8 mouse cellular contexts compared by ENCODE assay signal in the genomic region with DNA sequence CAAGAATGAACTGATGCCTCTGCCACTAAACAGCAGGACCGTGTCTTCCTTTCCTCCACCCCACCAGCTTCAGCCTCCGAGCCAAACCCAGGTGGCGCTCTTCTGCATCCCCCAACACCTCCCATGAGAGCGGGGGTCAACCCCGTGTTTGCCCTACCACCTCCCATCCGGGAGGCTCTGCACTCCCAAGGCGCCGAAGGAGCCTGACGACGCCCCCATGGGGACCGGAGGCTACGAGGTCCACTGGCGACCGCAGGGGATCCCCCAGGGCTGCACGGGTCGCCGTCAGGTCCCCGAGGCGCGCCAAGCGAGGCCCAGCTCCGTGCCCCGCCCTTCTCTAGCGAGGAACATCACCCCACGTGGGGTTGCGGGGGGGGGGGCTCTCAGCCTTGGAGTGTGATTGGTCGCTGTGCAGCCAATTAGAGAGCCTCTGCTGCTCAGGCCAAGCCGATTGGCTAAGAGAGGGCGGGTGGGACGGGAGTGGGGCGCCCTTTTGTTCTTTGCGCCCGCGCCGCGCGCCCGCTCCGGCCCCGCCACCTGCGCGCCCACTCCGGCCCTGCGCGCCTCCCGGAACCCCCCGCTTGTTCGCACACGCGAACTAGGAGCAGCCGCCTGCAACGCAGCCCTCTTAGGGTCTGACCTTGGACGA. TPM values are rescaled to one million over a fixed set of nuclear protein-coding genes. Genes with fewer than 3 reads are reported as not detected.
DNase-seq lines count a peak whose midpoint lies in the region; ATAC-seq and TF ChIP-seq lines count a peak whose summit lies in the region.

No protein-coding gene starts in this region.

- H3K36me3 ChIP-seq in heart, embryonic 13.5 days: no peaks in the 10 kb centered on the region
- H3K36me3 ChIP-seq in kidney, postnatal 0 days (ENCODE audit: insufficient read depth, low read length): no peaks in the 10 kb centered on the region
- H3K36me3 ChIP-seq in liver, embryonic 13.5 days: no peaks in the 10 kb centered on the region
- no peaks in the 10 kb centered on the region for H3K36me3 ChIP-seq in stomach, embryonic 14.5 days (ENCODE audit: control insufficient read depth, insufficient read depth, low read length)

- peak; percentile 74 for ATAC-seq in erythroid progenitor cell, adult 5-6 weeks (replicated peaks; ENCODE audit: low FRiP score, poor library complexity, severe bottlenecking)
- peak; percentile 89 for ATAC-seq in heart, embryonic 13.5 days (ENCODE audit: extremely low read depth, insufficient number of reproducible peaks, low FRiP score, low TSS enrichment)
- ATAC-seq in kidney, postnatal 0 days (replicated peaks; ENCODE audit: low FRiP score, low read depth): peak; percentile 91
- peak; percentile 81 for ATAC-seq in liver, embryonic 13.5 days (ENCODE audit: low read depth)
- ATAC-seq in stomach, embryonic 14.5 days (ENCODE audit: insufficient number of reproducible peaks, insufficient read depth, low FRiP score, low read depth): peak; percentile 95

- H3K4me2 ChIP-seq in heart, embryonic 13.5 days: peak overlapping the region; percentile 76
- peak overlapping the region; percentile 80 for H3K4me2 ChIP-seq in kidney, postnatal 0 days (ENCODE audit: low read length)
- H3K4me2 ChIP-seq in liver, embryonic 13.5 days: peak overlapping the region; percentile 97
- peak overlapping the region; percentile 79 for H3K4me2 ChIP-seq in stomach, embryonic 14.5 days (replicated peaks; ENCODE audit: low read depth, low read length)

- under 1% methylated on average over 53 of the region's 53 CpGs for WGBS in heart, embryonic 13.5 days
- under 1% methylated on average over 53 of the region's 53 CpGs for WGBS in kidney, postnatal 0 days
- under 1% methylated on average over 52 of the region's 53 CpGs for WGBS in liver, embryonic 13.5 days (ENCODE audit: insufficient replicate concordance)
- WGBS in stomach, embryonic 14.5 days: under 1% methylated on average over 51 of the region's 53 CpGs

- H3K4me1 ChIP-seq in brown adipose tissue, adult 24 weeks (ENCODE audit: control insufficient read depth, insufficient read depth, insufficient read length, low read length): peaks cover 19% of the 10 kb centered on the region
- H3K4me1 ChIP-seq in heart, embryonic 13.5 days: peaks cover 67% of the 10 kb centered on the region
- H3K4me1 ChIP-seq in kidney, postnatal 0 days (replicated peaks; ENCODE audit: insufficient read depth, low read length): peaks cover 28% of the 10 kb centered on the region
- peaks cover 80% of the 10 kb centered on the region for H3K4me1 ChIP-seq in liver, embryonic 13.5 days (replicated peaks)
- peaks cover 34% of the 10 kb centered on the region for H3K4me1 ChIP-seq in stomach, embryonic 14.5 days (ENCODE audit: control insufficient read depth, insufficient read depth, low read length)

- H3K27ac ChIP-seq in brown adipose tissue, adult 24 weeks (replicated peaks; ENCODE audit: low read depth, low read length): 0 out of 2 replicates have a peak overlapping the region, but pooled peaks have one; percentile 10
- peak overlapping the region; percentile 85 for H3K27ac ChIP-seq in heart, embryonic 13.5 days (replicated peaks)
- peak overlapping the region; percentile 79 for H3K27ac ChIP-seq in kidney, postnatal 0 days
- peak overlapping the region; percentile 91 for H3K27ac ChIP-seq in liver, embryonic 13.5 days
- H3K27ac ChIP-seq in stomach, embryonic 14.5 days (ENCODE audit: low read length): peak overlapping the region; percentile 86

- H3K27me3 ChIP-seq in heart, embryonic 13.5 days (replicated peaks): no peaks in the 10 kb centered on the region
- no peaks in the 10 kb centered on the region for H3K27me3 ChIP-seq in kidney, postnatal 0 days (ENCODE audit: insufficient read depth, low read length)
- peaks cover 31% of the 10 kb centered on the region for H3K27me3 ChIP-seq in liver, embryonic 13.5 days
- no peaks in the 10 kb centered on the region for H3K27me3 ChIP-seq in stomach, embryonic 14.5 days (ENCODE audit: control insufficient read depth, insufficient read depth, low read length)

- peak; percentile 68 for TF ChIP-seq CTCF in kidney, postnatal 0 days (IDR thresholded peaks at IDR 0.05; ENCODE audit: low read depth)

- H3K4me3 ChIP-seq in brown adipose tissue, adult 24 weeks (ENCODE audit: insufficient read depth, low read depth, low read length): peak overlapping the region; percentile 64
- H3K4me3 ChIP-seq in heart, embryonic 13.5 days: peak overlapping the region; percentile 58
- H3K4me3 ChIP-seq in kidney, postnatal 0 days (replicated peaks; ENCODE audit: low read depth, low read length): peak overlapping the region; percentile 35
- H3K4me3 ChIP-seq in liver, embryonic 13.5 days (replicated peaks): peak overlapping the region; percentile 70
- H3K4me3 ChIP-seq in stomach, embryonic 14.5 days (ENCODE audit: low read depth, low read length): peak overlapping the region; percentile 40

- peak overlapping the region; percentile 84 for H3K9ac ChIP-seq in heart, embryonic 13.5 days
- H3K9ac ChIP-seq in kidney, postnatal 0 days (ENCODE audit: low read depth, low read length): peak overlapping the region; percentile 46; the same call in 1 of the 2 replicates
- H3K9ac ChIP-seq in liver, embryonic 13.5 days: peak overlapping the region; percentile 82
- H3K9ac ChIP-seq in stomach, embryonic 14.5 days (replicated peaks; ENCODE audit: low read depth, low read length): peak overlapping the region; percentile 45

- no peaks in the 10 kb centered on the region for H3K9me3 ChIP-seq in heart, embryonic 13.5 days
- no peaks in the 10 kb centered on the region for H3K9me3 ChIP-seq in kidney, postnatal 0 days (replicated peaks; ENCODE audit: low read length)
- no peaks in the 10 kb centered on the region for H3K9me3 ChIP-seq in liver, embryonic 13.5 days (replicated peaks)
- no peaks in the 10 kb centered on the region for H3K9me3 ChIP-seq in stomach, embryonic 14.5 days (ENCODE audit: control insufficient read depth, low read depth, low read length)

- peak; percentile 79 to 84 for DNase-seq in CD8-positive naive resting alpha-beta T cell, adult 2 months (ENCODE audit: low read depth in 2 of 2, low spot score in 2 of 2)
- DNase-seq in kidney, postnatal 0 days (ENCODE audit: low spot score): peak; percentile 95
- peak; percentile 83 for DNase-seq in liver, embryonic 13.5 days
- DNase-seq in natural killer cell, adult 2 months (ENCODE audit: low spot score in 2 of 2): peak; percentile 86 to 89

RNA-seq across cellular contexts. Expression of gene Actg1, which starts 43.3 kb away (rescaled TPM):
- polyA plus RNA-seq in brown adipose tissue, adult 24 weeks (2012; ENCODE audit: insufficient read depth, insufficient read length, missing spikeins): 325 and 418 TPM in 2 replicates
- 531 and 597 TPM in 2 replicates for total RNA-seq in erythroid progenitor cell, adult 5-6 weeks (2015; ENCODE audit: low replicate concordance)
- 282 and 330 TPM in 2 replicates for total RNA-seq in erythroid progenitor cell, adult 5-6 weeks (2017; ENCODE audit: low replicate concordance)
- 1,234 and 1,290 TPM in 2 replicates for polyA plus RNA-seq in heart, embryonic 13.5 days (2015; fragmentation: Nextera tagmentation; extraction: Ambion mirVana)
- polyA plus RNA-seq in kidney, postnatal 0 days (2015; fragmentation: Nextera tagmentation; extraction: Ambion mirVana): 2,251 and 2,404 TPM in 2 replicates
- 712 and 750 TPM in 2 replicates for polyA plus RNA-seq in liver, embryonic 13.5 days (2015; fragmentation: Nextera tagmentation; extraction: Ambion mirVana)
- 2,902 and 3,014 TPM in 2 replicates for polyA plus RNA-seq in stomach, embryonic 14.5 days (2014; fragmentation: Nextera tagmentation; extraction: Ambion mirVana)

RNA-seq across cellular contexts. Expression of gene Fscn2, which starts 56.3 kb away (rescaled TPM):
- polyA plus RNA-seq in brown adipose tissue, adult 24 weeks (2012; ENCODE audit: insufficient read depth, insufficient read length, missing spikeins): not detected in 2 replicates
- total RNA-seq in erythroid progenitor cell, adult 5-6 weeks (2015; ENCODE audit: low replicate concordance): not detected in 2 replicates
- total RNA-seq in erythroid progenitor cell, adult 5-6 weeks (2017; ENCODE audit: low replicate concordance): not detected in 2 replicates
- polyA plus RNA-seq in heart, embryonic 13.5 days (2015; fragmentation: Nextera tagmentation; extraction: Ambion mirVana): 0.31 and 0.50 TPM in 2 replicates
- 1.3 and 1.5 TPM in 2 replicates for polyA plus RNA-seq in kidney, postnatal 0 days (2015; fragmentation: Nextera tagmentation; extraction: Ambion mirVana)
- not detected in 2 replicates for polyA plus RNA-seq in liver, embryonic 13.5 days (2015; fragmentation: Nextera tagmentation; extraction: Ambion mirVana)
- polyA plus RNA-seq in stomach, embryonic 14.5 days (2014; fragmentation: Nextera tagmentation; extraction: Ambion mirVana): 0.30 and 0.59 TPM in 2 replicates

Comparison
In these comparisons a context has a peak if more than half of its experiments do, and no peak if none do; other contexts are left out.
1. Peak in every context shown above with its lines: DNase-seq, ATAC-seq, H3K4me3 ChIP-seq and H3K27ac ChIP-seq.
2. H3K27ac ChIP-seq: peak in every context shown above with its lines; median percentile 91 in liver, embryonic 13.5 days; 86 in stomach, embryonic 14.5 days; 85 in heart, embryonic 13.5 days; 79 in kidney, postnatal 0 days; 10 in brown adipose tissue, adult 24 weeks.